Mouse (Mus musculus): ENCODE results near the gene Lclat1.
"Not testable (repeated sequence)": the region's sequence is repeated elsewhere in the genome, so short reads cannot be mapped to it uniquely, and the experiment has no call there.

Lclat1 gene

DNA sequence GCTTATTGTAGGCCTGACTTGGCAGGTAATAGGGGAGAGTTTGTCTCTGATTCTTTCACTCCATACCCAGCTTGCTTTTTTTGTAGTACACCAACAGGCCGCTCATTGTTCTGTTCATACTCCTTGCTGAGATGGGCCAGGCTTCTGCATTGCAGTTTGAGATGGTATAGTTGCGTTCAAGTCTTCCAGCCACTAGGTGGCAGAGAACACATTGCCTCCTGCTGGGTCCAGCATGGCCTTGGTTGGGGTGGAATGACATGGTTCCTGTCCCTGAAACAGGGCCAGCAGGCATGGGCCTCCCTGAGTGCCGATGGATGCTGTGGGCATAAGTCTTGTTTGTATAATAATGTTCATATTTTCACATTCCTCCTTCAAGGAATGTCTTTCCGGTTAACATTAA is 170.0 kb downstream of the Lclat1 start:
- no peak for DNase-seq (ENCODE audit: low read depth, low spot score)

DNA sequence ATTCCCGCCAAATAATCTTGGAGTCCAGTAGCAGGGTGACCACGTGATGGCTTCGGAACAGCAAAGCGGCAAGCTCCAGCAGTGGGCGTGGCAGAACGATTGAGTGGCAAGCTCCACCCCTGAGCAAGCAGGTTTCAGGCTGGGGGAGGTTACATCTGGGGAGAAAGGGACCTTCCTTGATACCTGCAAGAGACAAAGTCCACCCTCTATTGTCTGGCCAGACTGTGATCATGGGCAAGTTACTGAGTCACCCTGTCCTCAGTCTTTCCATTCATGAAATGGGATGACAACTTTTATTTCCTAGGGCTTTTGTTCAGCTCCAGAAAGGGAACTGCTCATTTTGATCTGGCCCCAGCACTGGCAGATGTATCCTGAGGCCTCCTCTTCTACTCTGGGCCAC is 174.9 kb downstream of the Lclat1 start:
- DNase-seq (ENCODE audit: low read depth, low spot score): not testable (repeated sequence)

DNA sequence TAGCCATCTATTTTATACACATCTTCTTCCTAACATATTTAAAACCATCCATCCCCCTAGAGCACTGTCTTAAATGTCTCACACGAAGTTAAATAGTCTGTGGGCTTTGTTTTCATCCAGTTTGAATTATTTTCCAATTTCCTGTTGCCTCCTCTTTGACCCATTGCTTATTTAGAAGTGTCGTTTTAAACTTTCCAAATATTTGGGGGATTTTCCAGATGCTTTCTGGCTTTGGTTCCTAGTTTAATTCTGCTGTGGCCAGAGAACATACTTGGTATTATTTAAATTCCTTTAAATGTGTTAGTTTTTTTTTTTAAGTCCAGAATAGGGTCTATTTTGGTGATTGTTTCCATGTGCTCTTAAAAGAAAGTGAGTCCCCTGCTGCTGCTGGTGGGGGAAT is 176.5 kb downstream of the Lclat1 start:
- no peak for DNase-seq (ENCODE audit: low read depth, low spot score)
